Mouse (Mus musculus) naive thymus-derived CD4-positive, alpha-beta T cell, adult 5 months (primary cell): ENCODE measurements around the gene Spag5. TPM values are rescaled to one million over a fixed set of nuclear protein-coding genes. Genes with fewer than 3 reads are reported as not detected.

Experiments
- polyA plus RNA-seq: library from polyadenylated mRNA; unstranded; fragments of 100-300 nt; shearing (Covaris generic); gene quantifications from one replicate; pipeline ENCODE4 v1.2.1, GENCODE M21; 2017

Gene Spag5
- 1.2 TPM for polyA plus RNA-seq

DNA sequence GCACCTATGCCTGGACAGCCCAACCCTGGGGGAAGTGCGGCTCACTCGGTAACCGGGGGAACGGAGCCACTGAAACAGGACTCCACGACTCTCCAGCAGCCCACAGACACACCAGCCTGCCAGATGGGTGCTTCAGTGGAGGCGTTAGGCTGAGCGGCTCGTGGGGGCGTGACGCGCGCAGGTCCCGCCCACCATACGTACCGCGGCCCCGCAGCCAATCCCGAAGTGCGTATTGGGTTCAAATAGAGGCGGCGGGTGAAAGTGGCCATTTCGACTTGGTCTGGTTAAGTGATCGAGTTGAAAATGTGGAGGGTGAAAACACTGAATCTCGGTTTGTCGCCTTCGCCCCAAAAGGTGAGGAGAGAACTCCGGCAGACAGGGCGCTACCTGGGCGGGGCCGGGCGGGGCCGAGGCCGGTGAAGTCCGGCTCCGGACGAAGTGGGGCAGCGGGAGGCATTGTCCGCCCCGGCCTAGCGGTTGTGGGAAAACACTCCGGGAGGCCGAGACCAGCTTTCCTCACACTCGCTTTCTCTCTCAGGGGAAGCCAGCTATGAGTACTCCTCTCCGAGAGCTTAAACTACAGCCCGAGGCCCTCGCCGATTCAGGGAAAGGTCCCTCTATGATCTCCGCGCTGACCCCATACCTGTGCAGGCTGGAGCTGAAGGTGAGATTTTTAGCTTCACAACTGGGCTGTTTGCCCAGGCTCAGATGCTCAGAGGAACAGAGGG is at the start of gene Spag5:
Gene Spag5, plus strand, starts transcription at position 173 of the 728 bp plus-strand sequence.

DNA sequence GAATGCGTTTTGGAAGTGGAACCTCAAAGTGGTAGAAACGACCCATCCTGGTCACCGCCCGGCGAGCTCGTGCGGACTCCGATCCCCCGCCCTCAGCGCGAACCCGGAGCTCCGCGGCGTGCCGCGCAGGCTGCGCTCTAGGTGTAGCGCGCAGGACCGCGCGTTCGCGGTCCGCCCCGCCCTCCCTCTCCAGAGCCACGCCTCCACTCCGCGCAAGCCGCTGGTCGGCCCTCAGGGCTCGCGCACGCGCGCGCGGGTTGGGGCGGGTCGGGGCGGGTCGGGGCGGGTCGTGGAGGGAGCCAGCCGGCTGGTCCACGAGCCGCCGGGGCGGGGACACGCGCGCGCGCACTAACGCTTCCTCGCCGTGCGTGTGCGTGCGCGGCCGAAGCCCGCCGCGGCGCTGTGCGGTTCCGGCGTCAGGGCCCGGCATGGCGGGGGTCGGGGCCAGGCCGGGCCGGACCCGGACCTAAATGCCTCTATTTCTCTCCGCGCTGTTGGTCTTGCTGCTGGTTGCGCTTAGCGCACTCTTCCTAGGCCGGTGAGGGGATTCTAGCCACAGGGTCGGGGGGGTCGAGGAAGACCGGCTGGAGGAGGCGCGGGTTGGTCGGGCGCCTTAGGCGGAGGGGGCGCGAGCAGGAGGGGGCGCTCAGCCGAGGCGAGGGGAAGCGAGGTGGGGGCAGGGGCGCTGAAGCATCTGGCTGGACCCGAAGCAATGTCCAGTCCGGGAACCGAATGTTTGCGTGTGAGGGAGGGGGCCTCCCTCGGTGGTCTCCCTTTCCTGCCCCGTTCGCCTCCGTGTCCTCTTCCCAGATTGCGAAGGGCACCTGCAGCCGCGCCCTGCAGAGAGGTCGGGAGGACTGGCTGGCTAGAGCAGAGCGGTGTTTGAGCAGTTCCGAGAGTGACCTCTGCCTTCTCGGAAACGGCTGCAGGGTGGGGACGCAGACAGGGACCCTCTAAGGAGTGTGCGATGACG is 39.7 kb upstream of the Spag5 start, which contains the start of gene 2610507B11Rik:
Gene 2610507B11Rik, plus strand, starts transcription at position 373 of the 973 bp plus-strand sequence.

DNA sequence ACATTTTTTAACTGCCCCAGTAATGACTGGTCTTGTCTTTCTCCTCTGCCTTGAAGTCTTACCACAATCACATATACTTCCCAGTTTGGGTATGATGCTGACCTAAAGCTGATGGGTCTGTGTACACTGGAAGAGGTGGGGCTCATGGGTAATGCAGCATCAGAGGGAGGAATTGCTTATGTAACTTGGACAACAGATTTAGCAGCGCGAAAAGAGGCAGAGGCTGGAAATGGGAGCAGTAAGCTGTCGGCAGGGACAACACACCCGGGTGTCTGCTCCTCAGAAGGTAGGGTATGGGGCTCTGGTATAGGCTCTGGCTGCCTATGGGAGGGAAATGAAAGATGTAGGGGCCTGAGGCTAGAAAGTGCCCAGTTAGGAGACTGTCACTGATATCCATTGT is 10.7 kb upstream of the Spag5 start, which contains the start of gene BC030499:
Gene BC030499, plus strand, starts transcription at position 188 of the 400 bp plus-strand sequence.

DNA sequence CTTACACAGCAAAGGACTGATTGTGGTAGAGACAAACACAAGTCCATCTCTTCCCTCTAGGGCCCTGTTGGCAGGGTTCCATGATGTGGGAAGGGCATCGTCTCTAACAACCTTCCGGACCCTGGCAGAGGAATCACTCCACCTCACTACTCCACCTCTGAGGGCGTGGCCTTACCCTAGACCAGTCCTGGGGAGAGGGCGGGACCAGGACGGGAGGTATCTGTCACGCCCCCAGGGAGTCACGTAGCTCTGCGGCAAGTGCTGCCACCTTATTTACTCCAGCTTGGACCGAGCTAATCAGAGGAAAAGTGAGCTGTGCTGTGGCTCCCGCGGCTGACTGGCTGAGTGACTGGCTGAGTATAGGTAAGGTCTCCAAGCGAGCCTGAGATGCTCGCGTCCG is 21.5 kb downstream of the Spag5 start, which contains the start of gene Aldoc:
Gene Aldoc, plus strand, starts transcription at position 109 of the 400 bp plus-strand sequence.

DNA sequence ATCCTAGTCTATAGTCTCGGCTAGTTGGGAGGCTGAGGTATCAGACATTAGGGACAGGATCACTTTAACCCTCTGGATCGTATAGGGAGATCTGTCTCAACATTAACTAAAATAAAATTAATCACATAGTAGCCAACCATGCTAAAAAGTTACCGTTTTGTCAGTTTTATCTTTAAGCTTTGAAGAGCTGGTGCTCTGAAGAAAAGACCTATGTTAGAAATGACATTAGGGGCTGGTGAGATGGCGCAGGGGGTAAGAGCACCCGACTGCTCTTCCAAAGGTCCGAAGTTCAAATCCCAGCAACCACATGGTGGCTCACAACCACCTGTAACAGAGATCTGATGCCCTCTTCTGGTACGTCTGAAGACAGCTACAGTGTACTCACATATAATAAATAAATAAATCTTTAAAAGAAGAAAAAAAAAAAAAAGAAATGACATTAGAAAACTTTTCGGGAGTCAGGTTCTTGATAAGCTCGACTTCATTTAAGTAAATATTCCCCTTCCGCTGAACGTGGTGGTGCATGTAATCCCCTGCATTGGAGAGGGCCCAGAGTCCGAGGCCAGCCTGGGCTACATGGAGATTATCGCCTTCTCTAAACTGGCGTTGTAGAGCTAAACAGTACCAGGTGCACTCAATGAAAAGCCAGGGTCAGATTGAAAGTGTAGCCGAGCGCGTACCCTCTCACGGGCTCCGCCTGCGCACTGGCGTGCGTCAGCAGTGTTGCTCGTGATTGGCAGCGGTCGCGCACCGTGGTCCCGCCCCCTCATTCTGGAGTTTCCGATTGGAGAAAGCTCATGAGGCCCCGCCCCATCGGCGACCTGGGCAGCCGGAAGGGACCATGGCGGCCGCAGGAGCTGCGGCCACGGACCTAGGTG is 26.5 kb downstream of the Spag5 start, which contains the start of gene Pigs:
Gene Pigs, plus strand, starts transcription at position 782 of the 878 bp plus-strand sequence.

DNA sequence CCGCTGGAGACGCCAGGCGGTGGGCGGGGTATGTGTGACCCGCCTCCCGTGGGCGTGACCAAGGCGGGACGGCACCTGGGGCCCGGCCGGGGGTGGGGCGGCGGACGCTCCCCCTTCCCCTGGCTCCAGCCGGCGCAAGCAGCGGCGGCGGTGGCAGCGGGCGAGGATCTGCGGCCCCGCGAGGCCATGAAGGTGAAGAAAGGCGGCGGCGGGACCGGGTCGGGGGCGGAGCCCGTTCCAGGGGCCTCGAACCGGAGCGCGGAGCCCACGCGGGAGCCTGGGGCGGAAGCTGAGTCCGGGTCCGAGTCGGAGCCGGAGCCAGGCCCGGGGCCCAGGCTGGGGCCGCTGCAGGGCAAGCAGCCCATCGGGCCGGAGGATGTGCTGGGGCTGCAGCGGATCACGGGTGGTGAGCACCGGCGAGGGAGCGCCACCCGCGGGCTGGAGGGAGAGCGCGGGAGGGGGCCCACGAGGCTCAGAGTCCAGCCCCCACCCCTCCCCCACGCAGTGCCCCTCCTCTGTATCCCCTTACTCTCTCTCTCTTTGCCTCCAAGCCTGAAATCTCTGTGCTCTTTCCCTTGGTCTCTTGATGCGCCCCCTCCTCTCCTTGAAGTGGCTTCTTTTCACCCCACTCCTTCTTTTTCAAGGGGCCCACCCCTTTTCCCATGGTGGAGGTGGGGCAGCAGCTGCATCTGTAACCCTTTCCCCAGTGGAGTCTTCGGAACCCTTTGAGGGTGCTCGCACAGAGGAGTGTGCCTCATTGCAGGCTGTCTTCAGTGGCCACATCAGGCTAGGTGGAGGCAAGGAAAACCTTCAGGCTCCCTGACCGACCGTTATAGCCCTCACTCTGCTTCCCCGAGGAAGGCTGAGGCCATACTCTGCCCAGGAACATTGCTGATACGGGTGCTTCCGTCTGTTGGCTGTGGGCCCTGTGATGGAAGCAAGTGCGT is 42.3 kb downstream of the Spag5 start, which contains the start of gene Unc119:
Gene Unc119, plus strand, starts transcription at position 102 of the 947 bp plus-strand sequence.

Other genes starting within 250 kb of the Spag5 start
- gene Eral1, start 221.1 kb upstream of the Spag5 start, polyA plus RNA-seq, result 31.5 TPM
- gene Fam222b, start 206.9 kb upstream of the Spag5 start, polyA plus RNA-seq, result 17.3 TPM
- 92.9 TPM for gene Traf4, start 135.9 kb upstream of the Spag5 start, polyA plus RNA-seq
- 15.1 TPM for gene Nek8, start 124.9 kb upstream of the Spag5 start, polyA plus RNA-seq
- gene Tlcd1, start 124.8 kb upstream of the Spag5 start, polyA plus RNA-seq, result 2.5 TPM
- 2,044 TPM for gene Rpl23a, start 117.9 kb upstream of the Spag5 start, polyA plus RNA-seq
- gene Rab34, start 113.1 kb upstream of the Spag5 start, polyA plus RNA-seq, result not detected
- not detected for gene Proca1, start 108.1 kb upstream of the Spag5 start, polyA plus RNA-seq
- gene Sdf2, start 55.8 kb upstream of the Spag5 start, polyA plus RNA-seq, result 84.4 TPM
- 51.6 TPM for gene Supt6, start 55.5 kb upstream of the Spag5 start, polyA plus RNA-seq
- 82.8 TPM for gene 2610507B11Rik, start 39.8 kb upstream of the Spag5 start, polyA plus RNA-seq
- gene BC030499, start 10.7 kb upstream of the Spag5 start, polyA plus RNA-seq, result 0.30 TPM
- 4.4 TPM for gene Aldoc, start 21.4 kb downstream of the Spag5 start, polyA plus RNA-seq
- 73.4 TPM for gene Pigs, start 26.9 kb downstream of the Spag5 start, polyA plus RNA-seq
- gene Unc119, start 42.0 kb downstream of the Spag5 start, polyA plus RNA-seq, result 11.7 TPM
- gene Foxn1, start 85.0 kb downstream of the Spag5 start, polyA plus RNA-seq, result not detected
- gene Slc13a2, start 120.7 kb downstream of the Spag5 start, polyA plus RNA-seq, result not detected
- gene Slc46a1, start 164.2 kb downstream of the Spag5 start, polyA plus RNA-seq, result 0.53 TPM
- 2.0 TPM for gene Sarm1, start 196.2 kb downstream of the Spag5 start, polyA plus RNA-seq
- gene Vtn, start 197.6 kb downstream of the Spag5 start, polyA plus RNA-seq, result not detected
- not detected for gene Sebox, start 201.9 kb downstream of the Spag5 start, polyA plus RNA-seq
- 16.0 TPM for gene Tmem199, start 210.6 kb downstream of the Spag5 start, polyA plus RNA-seq
- gene Poldip2, start 210.7 kb downstream of the Spag5 start, polyA plus RNA-seq, result 40.7 TPM
- 16.0 TPM for gene Tnfaip1, start 234.8 kb downstream of the Spag5 start, polyA plus RNA-seq
- gene Ift20, start 234.8 kb downstream of the Spag5 start, polyA plus RNA-seq, result 55.2 TPM
- 11.9 TPM for gene Tmem97, start 249.2 kb downstream of the Spag5 start, polyA plus RNA-seq